In the genomic region with DNA sequence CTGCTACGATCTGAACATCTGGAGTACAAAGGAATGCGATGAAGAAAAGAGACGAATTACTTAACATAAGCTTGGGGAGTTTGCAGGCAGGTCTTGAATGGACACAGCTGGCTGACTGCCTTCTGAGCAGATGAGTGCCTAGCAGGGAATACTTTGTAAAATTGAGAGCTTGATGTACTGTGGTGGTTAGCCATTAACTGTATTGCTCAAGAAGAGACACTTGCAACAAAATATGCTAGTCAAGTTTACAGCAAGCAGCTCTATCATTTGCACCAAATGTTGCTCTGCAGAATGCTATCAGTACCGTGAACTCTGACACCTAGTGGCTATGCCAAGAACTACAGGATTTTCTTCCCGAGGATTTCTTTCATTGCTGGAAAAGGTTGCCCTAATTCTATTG, we compare ENCODE assay signal across 8 mouse cellular contexts.
DNase-seq lines count a peak whose midpoint lies in the region; ATAC-seq lines count a peak whose summit lies in the region.

No protein-coding gene starts in this region.

- peaks cover 3% of the 10 kb centered on the region for H3K27me3 ChIP-seq in hindbrain, embryonic 11.5 days (ENCODE audit: control insufficient read depth, insufficient read depth, low read length)
- H3K27me3 ChIP-seq in stomach, embryonic 14.5 days (ENCODE audit: control insufficient read depth, insufficient read depth, low read length), result no peaks in the 10 kb centered on the region

- peak; percentile 42 for DNase-seq in left cerebral cortex, adult 11 months (ENCODE audit: low spot score)
- no peak for DNase-seq in left cerebral cortex, adult 8-10 months (ENCODE audit: low spot score in 2 of 2)
- DNase-seq in embryo, embryonic 10 days (ENCODE audit: low spot score), result peak; percentile 73
- peak; percentile 84 for DNase-seq in hindbrain, embryonic 11.5 days (ENCODE audit: low spot score)
- DNase-seq in layer of hippocampus, adult 9-10 months (ENCODE audit: low spot score), result peak; percentile 81

- peak; percentile 69 for ATAC-seq in activated CD4-positive, CD25-positive, alpha-beta regulatory T cell, adult 4 months
- ATAC-seq in hindbrain, embryonic 11.5 days (ENCODE audit: low FRiP score), result peak; percentile 52; the same call in 1 of the 2 replicates
- ATAC-seq in megakaryocyte-erythroid progenitor cell, adult 5-6 weeks (replicated peaks; ENCODE audit: low FRiP score, low TSS enrichment, poor library complexity, severe bottlenecking), result peak; percentile 78
- ATAC-seq in stomach, embryonic 14.5 days (ENCODE audit: insufficient number of reproducible peaks, insufficient read depth, low FRiP score, low read depth), result peak; percentile 63; the same call in 1 of the 2 replicates

- H3K4me3 ChIP-seq in hindbrain, embryonic 11.5 days (ENCODE audit: low read depth, low read length), result no peak overlapping the region
- H3K4me3 ChIP-seq in stomach, embryonic 14.5 days (ENCODE audit: low read depth, low read length), result no peak overlapping the region

- no peaks in the 10 kb centered on the region for H3K4me1 ChIP-seq in hindbrain, embryonic 11.5 days (replicated peaks; ENCODE audit: control insufficient read depth, insufficient read depth, low read length)
- no peaks in the 10 kb centered on the region for H3K4me1 ChIP-seq in stomach, embryonic 14.5 days (ENCODE audit: control insufficient read depth, insufficient read depth, low read length)

- no peaks in the 10 kb centered on the region for H3K36me3 ChIP-seq in hindbrain, embryonic 11.5 days (ENCODE audit: control insufficient read depth, insufficient read depth, low read length)
- no peaks in the 10 kb centered on the region for H3K36me3 ChIP-seq in stomach, embryonic 14.5 days (ENCODE audit: control insufficient read depth, insufficient read depth, low read length)

- WGBS in hindbrain, embryonic 11.5 days, result 9% methylated on average over 5 of the region's 5 CpGs
- 10% methylated on average over 5 of the region's 5 CpGs for WGBS in stomach, embryonic 14.5 days

- H3K27ac ChIP-seq in hindbrain, embryonic 11.5 days (ENCODE audit: low read depth, low read length), result no peak overlapping the region
- H3K27ac ChIP-seq in stomach, embryonic 14.5 days (ENCODE audit: low read length), result peak overlapping the region; percentile 21; the same call in 1 of the 2 replicates

- H3K9me3 ChIP-seq in hindbrain, embryonic 11.5 days (ENCODE audit: control insufficient read depth, low read length), result no peaks in the 10 kb centered on the region
- no peaks in the 10 kb centered on the region for H3K9me3 ChIP-seq in stomach, embryonic 14.5 days (ENCODE audit: control insufficient read depth, low read depth, low read length)

- H3K4me2 ChIP-seq in hindbrain, embryonic 11.5 days (replicated peaks; ENCODE audit: low read depth, low read length), result no peak overlapping the region
- H3K4me2 ChIP-seq in stomach, embryonic 14.5 days (replicated peaks; ENCODE audit: low read depth, low read length), result no peak overlapping the region

- H3K9ac ChIP-seq in hindbrain, embryonic 11.5 days (ENCODE audit: low read depth, low read length), result no peak overlapping the region
- no peak overlapping the region for H3K9ac ChIP-seq in stomach, embryonic 14.5 days (replicated peaks; ENCODE audit: low read depth, low read length)

Comparison
In these comparisons a context has a peak if more than half of its experiments do, and no peak if none do; other contexts are left out.
1. DNase-seq: peak in left cerebral cortex, adult 11 months (single experiment), embryo, embryonic 10 days (single experiment), hindbrain, embryonic 11.5 days (single experiment) and layer of hippocampus, adult 9-10 months (single experiment); none in left cerebral cortex, adult 8-10 months (0 of 2).
2. Peak in every context shown above with its lines, with median percentiles within 50 percentile points of each other: ATAC-seq.